Comparison of ENCODE assay signal across 8 mouse cellular contexts in the genomic region with DNA sequence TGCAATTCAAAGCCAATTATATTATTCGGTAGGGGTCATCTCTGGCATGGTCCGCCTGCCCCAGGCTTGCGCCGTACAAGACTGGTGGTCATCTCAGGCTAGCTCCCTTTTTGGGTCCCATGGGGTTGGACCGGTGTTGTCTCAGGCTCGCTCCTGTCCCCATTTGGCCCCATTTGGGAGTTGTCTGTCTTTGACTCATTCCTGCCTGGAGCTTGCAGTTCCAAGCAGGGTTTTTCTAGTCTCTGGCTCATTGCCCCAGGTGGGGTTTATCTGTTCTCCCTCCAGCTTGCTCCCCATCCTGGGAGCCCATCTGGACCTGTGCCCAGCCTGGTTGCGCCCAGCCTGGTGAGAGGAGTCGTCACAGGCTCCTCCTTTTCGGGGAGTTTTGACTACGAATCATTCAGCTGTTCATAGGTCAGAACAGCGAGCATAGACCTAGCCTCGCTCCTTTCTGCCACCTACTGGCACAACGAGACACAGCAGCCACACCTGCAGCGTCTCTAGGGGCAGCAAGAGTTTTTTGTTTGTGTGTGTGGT. TPM values are rescaled to one million over a fixed set of nuclear protein-coding genes. Genes with fewer than 3 reads are reported as not detected.
A peak's percentile ranks its signal among the peaks of the same experiment; 100 is the strongest.
DNase-seq lines count a peak whose midpoint lies in the region; ATAC-seq and TF ChIP-seq lines count a peak whose summit lies in the region.

No protein-coding gene starts in this region.

- ATAC-seq in megakaryocyte progenitor cell, adult 5-6 weeks (replicated peaks; ENCODE audit: poor library complexity) = peak; percentile 99

- no peaks in the 10 kb centered on the region for H3K4me1 ChIP-seq in cortical plate, adult 2 months (ENCODE audit: control insufficient read depth, insufficient read depth, low read length)

- no peak overlapping the region for H3K4me3 ChIP-seq in cortical plate, adult 2 months (ENCODE audit: insufficient read depth, low read length)

- no peak overlapping the region for H3K27ac ChIP-seq in cortical plate, adult 2 months (ENCODE audit: insufficient read depth, low read length)

- TF ChIP-seq CTCF in cortical plate, adult 2 months (IDR thresholded peaks at IDR 0.05; ENCODE audit: extremely low read depth, insufficient read depth, low read length) = peak; percentile 83

- TF ChIP-seq POLR2A in cortical plate, adult 2 months (IDR thresholded peaks at IDR 0.05; ENCODE audit: extremely low read depth, insufficient read depth, low read length) = no peak

- DNase-seq in ZHBTc4 (ENCODE audit: low read depth, low spot score) = peak; percentile 91
- peak; percentile 82 for DNase-seq in gastrocnemius, postnatal 10 days
- peak; percentile 85 for DNase-seq in induced T-regulatory cell, adult 2 months (ENCODE audit: low read depth)
- peak; percentile 20 to 75 for DNase-seq in left cerebral cortex, adult 9 months (ENCODE audit: low spot score in 2 of 2)
- DNase-seq in right cerebral cortex, postnatal 14 days = peak; percentile 77
- DNase-seq in urinary bladder, postnatal 36 days (ENCODE audit: low spot score in 2 of 2) = peak; percentile 69 to 70

RNA-seq across cellular contexts. Expression of a gene that starts 44.4 kb away (rescaled TPM):
- polyA plus RNA-seq in cortical plate, adult 2 months (2012; rRNA removed) = 244 and 247 TPM in 2 replicates
- 1 to 10 TPM; 1.5 to 1.6 TPM for total RNA-seq in gastrocnemius, postnatal 10 days (2021)
- not detected in 2 replicates for total RNA-seq in megakaryocyte progenitor cell, adult 5-6 weeks (2015)
- not detected in 2 replicates for total RNA-seq in megakaryocyte progenitor cell, adult 5-6 weeks (2017)

RNA-seq across cellular contexts. Expression of a gene that starts 54.8 kb away (rescaled TPM):
- 14.7 and 15.4 TPM in 2 replicates for polyA plus RNA-seq in cortical plate, adult 2 months (2012; rRNA removed)
- 1 to 10 TPM; 4.6 to 5.0 TPM for total RNA-seq in gastrocnemius, postnatal 10 days (2021)
- total RNA-seq in megakaryocyte progenitor cell, adult 5-6 weeks (2015) = 31.3 and 52.7 TPM in 2 replicates
- total RNA-seq in megakaryocyte progenitor cell, adult 5-6 weeks (2017) = 17.4 and 18.3 TPM in 2 replicates
